Mouse (Mus musculus): Measurements from ENCODE around the gene Olfr54. TPM values are rescaled to one million over a fixed set of nuclear protein-coding genes. Genes with fewer than 3 reads are reported as not detected.

Gene Olfr54
- not detected in 2 replicates for polyA plus RNA-seq (2021; fragmentation: Nextera tagmentation)
- long read RNA-seq, experiment 1 = 0 reads
- long read RNA-seq, experiment 2 = 0 reads

DNA sequence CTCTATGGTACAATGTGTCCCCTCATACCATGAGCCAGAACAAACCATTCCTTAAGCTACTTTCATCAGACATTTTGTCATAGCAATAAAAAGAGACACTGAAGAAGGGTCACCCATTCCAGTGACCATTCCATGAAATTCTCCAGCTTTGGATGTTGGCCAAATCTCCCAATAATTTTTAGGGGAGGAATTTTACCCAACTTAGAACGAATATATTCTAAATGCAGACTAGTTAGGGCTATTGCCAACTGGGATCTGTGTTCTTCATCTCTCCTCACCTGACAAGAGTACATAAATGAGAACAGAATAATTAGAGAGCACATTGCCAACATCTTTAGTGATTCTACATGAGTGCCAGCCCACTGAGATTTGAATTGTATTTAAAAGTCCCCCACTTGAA is at the start of gene Olfr54:
TSS of gene Olfr54 (plus strand) at position 301 of the 400 bp plus-strand sequence.

DNA sequence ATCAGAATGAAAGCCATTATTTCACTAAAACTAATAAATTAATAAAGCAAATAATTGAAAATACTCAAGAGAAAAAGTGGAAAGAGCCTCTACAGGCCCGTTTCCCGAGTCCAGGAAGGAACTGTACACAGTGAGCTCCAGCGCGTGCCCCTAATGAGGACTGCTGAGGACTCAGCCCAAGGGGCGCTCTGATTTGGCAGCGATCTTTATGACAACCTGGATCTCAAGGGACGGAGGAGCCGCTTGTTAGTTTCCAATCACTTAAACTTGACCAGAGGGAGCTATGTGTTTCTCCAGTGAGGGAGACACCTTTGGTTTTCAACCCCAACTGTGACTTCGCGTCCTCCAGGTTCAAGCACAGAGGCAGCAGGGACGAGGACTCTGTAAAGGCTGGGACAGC is 47.8 kb upstream of the Olfr54 start, which contains the start of gene Olfr1378:
TSS of gene Olfr1378 (plus strand) at position 301 of the 400 bp plus-strand sequence.

DNA sequence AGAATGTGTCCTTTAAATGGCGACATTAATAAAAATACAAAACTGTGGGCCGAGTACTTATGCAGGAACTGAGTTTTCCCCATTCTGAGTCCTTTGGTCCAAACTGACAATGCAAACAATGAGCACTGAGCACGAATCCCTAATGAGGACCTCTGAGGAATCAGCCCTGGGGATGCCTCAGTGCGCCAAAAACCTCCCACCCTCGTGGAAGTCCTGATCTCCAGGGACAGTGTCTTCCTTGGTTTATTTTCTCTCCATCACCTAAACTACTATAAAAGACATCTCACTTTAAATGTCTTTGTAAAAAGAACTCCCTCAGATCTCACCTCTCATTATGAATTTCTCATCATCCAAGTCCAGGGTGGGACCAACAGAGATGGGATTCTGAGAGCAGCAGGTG is 32.4 kb upstream of the Olfr54 start, which contains the start of gene Olfr1377:
TSS of gene Olfr1377 (plus strand) at position 301 of the 400 bp plus-strand sequence.

DNA sequence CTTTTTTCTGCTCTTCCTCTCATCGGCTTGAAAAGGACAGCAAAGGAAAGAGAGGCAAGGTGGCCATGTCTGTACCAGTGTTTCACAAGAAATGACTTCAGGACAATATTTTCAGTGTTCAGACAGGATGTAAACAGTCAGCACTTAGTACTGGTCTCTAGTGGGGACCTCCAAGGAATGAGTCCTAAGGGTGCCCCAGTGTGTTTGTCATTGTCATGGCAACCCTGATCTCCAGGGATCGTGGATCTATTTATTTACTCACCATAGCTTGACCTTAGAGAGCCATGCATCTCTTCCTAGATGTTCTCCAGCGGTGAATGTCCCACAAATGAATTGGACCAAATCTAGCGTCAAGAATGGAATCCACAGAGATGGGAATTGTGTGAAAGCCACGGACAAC is 10.7 kb upstream of the Olfr54 start, which contains the start of gene Olfr51:
TSS of gene Olfr51 (plus strand) at position 301 of the 400 bp plus-strand sequence.

DNA sequence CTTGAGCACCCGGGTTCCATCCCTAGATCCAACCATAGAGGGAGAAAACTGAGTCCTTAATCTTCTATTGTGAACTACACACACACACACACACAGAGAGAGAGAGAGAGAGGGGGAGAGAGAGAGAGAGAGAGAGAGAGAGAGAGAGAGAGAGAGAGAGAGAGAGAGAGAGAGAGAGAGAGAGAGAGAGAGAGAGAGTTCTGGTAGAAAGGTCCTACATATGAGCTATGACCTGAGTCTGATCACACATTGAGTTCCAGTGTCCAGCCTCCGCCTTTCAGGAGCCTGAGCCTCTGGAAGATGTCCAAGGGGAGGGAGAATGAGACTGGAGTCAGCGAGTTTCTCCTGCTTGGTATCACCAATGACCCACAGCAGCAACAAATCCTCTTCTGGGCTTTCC is 33.8 kb downstream of the Olfr54 start, which contains the start of gene Olfr1375:
TSS of gene Olfr1375 (plus strand) at position 301 of the 400 bp plus-strand sequence.

DNA sequence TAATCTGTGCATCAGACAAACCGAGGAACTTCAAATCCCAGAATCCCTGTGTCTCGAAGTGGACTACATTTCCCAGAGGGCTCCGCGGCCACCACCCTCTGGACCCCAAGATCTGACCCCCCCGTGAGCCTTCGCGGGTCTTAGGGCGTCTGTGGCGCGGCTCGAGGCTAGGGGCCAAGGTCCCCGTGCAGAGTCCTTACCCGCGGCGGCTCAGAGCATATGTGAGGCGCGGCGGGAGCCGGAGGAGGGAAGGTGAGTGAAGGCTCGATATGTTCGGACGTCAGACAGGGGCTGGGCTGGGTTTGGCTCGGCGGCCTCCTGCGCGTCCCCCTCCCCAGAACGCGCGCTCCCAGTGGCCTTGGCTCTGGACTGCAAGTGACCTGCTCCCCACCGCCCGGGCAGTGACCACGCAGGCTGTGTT is 45.1 kb downstream of the Olfr54 start, which contains the start of gene Zfp354a:
TSS of gene Zfp354a (plus strand) at position 107 of the 421 bp plus-strand sequence.

Other genes with a start within 250 kb of the Olfr54 start
- gene Zfp354c, start 186.5 kb upstream of the Olfr54 start, polyA plus RNA-seq (2021; fragmentation: Nextera tagmentation) = 7.4 and 8.1 TPM in 2 replicates
- 1.4 and 1.6 TPM in 2 replicates for gene Zfp879, start 172.7 kb upstream of the Olfr54 start, polyA plus RNA-seq (2021; fragmentation: Nextera tagmentation)
- gene Grm6, start 163.6 kb upstream of the Olfr54 start, polyA plus RNA-seq (2021; fragmentation: Nextera tagmentation) = not detected in 2 replicates
- 3.1 and 3.2 TPM in 2 replicates for gene Zfp454, start 126.6 kb upstream of the Olfr54 start, polyA plus RNA-seq (2021; fragmentation: Nextera tagmentation)
- 12.7 and 13.8 TPM in 2 replicates for gene Zfp2, start 98.1 kb upstream of the Olfr54 start, polyA plus RNA-seq (2021; fragmentation: Nextera tagmentation)
- 2.5 and 3.0 TPM in 2 replicates for gene Zfp354b, start 82.6 kb upstream of the Olfr54 start, polyA plus RNA-seq (2021; fragmentation: Nextera tagmentation)
- not detected in 2 replicates for gene 4933414I15Rik, start 70.5 kb upstream of the Olfr54 start, polyA plus RNA-seq (2021; fragmentation: Nextera tagmentation)
- gene Prop1, start 60.5 kb upstream of the Olfr54 start, polyA plus RNA-seq (2021; fragmentation: Nextera tagmentation) = not detected in 2 replicates
- gene Olfr1378, start 47.7 kb upstream of the Olfr54 start, polyA plus RNA-seq (2021; fragmentation: Nextera tagmentation) = not detected in 2 replicates
- not detected in 2 replicates for gene Olfr1377, start 32.3 kb upstream of the Olfr54 start, polyA plus RNA-seq (2021; fragmentation: Nextera tagmentation)
- gene Olfr51, start 10.6 kb upstream of the Olfr54 start, polyA plus RNA-seq (2021; fragmentation: Nextera tagmentation) = not detected in 2 replicates
- gene Olfr1375, start 33.9 kb downstream of the Olfr54 start, polyA plus RNA-seq (2021; fragmentation: Nextera tagmentation) = not detected in 2 replicates
- 3.4 and 5.8 TPM in 2 replicates for gene Zfp354a, start 45.0 kb downstream of the Olfr54 start, polyA plus RNA-seq (2021; fragmentation: Nextera tagmentation)
- gene Gm12569, start 206.2 kb downstream of the Olfr54 start, polyA plus RNA-seq (2021; fragmentation: Nextera tagmentation) = not detected in 2 replicates
- 25.2 and 26.0 TPM in 2 replicates for gene Clk4, start 247.5 kb downstream of the Olfr54 start, polyA plus RNA-seq (2021; fragmentation: Nextera tagmentation)
- 1.0 TPM in 1 of 2 replicates, not detected in the other for gene BC049762, start 248.8 kb downstream of the Olfr54 start, polyA plus RNA-seq (2021; fragmentation: Nextera tagmentation)

Data from layer of hippocampus, adult 6 months (tissue).